Mouse (Mus musculus): ENCODE measurements around the gene Efcab9. TPM values are rescaled to one million over a fixed set of nuclear protein-coding genes. Genes with fewer than 3 reads are reported as not detected.
A peak's percentile ranks its signal among the peaks of the same experiment; 100 is the strongest.

The Efcab9 gene
- polyA plus RNA-seq, 1 experiment from 2014 or later: 0.31 TPM

GRCm38 (mm10) chr11:32568060-32568459 lies 36.2 kb upstream of the Efcab9 start:
- WGBS: 79% methylated on average over 7 of the region's 7 CpGs

GRCm38 (mm10) chr11:32567000-32567855 lies 35.3 kb upstream of the Efcab9 start:
- Histone ChIP-seq H3K4me1 (ENCODE audit: control insufficient read depth, insufficient read depth, low read length) (peaks cover 6% of the 10 kb centered on the region; the same call in 1 of the 2 replicates), H3K4me2 (ENCODE audit: low read depth, low read length) (no peak overlapping the region), H3K36me3 (ENCODE audit: control insufficient read depth, insufficient read depth, low read length) (no peaks in the 10 kb centered on the region), H3K27ac (replicated peaks; ENCODE audit: low read depth, low read length) (no peak overlapping the region), H3K4me3 (ENCODE audit: low read depth, low read length) (no peak overlapping the region), H3K9me3 (ENCODE audit: control insufficient read depth, low read length) (no peaks in the 10 kb centered on the region), H3K27me3 (replicated peaks; ENCODE audit: control insufficient read depth, insufficient read depth, low read length) (no peaks in the 10 kb centered on the region), H3K9ac (ENCODE audit: low read depth, low read length) (no peak overlapping the region)
- no peak for ATAC-seq (ENCODE audit: low read depth)
- no peak for DNase-seq (ENCODE audit: low spot score)
- WGBS: 85% methylated on average over 10 of the region's 10 CpGs

More at GRCm38 (mm10) chr11:32568060-32568459, 36.2 kb upstream of the Efcab9 start:
- DNase-seq (ENCODE audit: low spot score): no peak
- no peaks in the 10 kb centered on the region for H3K36me3 ChIP-seq (ENCODE audit: control insufficient read depth, insufficient read depth, low read length)
- no peaks in the 10 kb centered on the region for H3K9me3 ChIP-seq (ENCODE audit: control insufficient read depth, low read length)
- no peak overlapping the region for H3K4me3 ChIP-seq (ENCODE audit: low read depth, low read length)
- H3K27me3 ChIP-seq (replicated peaks; ENCODE audit: control insufficient read depth, insufficient read depth, low read length): no peaks in the 10 kb centered on the region
- H3K4me2 ChIP-seq (ENCODE audit: low read depth, low read length): no peak overlapping the region
- H3K9ac ChIP-seq (ENCODE audit: low read depth, low read length): no peak overlapping the region
- no peak overlapping the region for H3K27ac ChIP-seq (replicated peaks; ENCODE audit: low read depth, low read length)
- ATAC-seq (ENCODE audit: low read depth): no peak
- peaks cover 6% of the 10 kb centered on the region; the same call in 1 of the 2 replicates for H3K4me1 ChIP-seq (ENCODE audit: control insufficient read depth, insufficient read depth, low read length)

GRCm38 (mm10) chr11:32566184-32566583 lies 34.3 kb upstream of the Efcab9 start:
- Histone ChIP-seq H3K27ac (replicated peaks; ENCODE audit: low read depth, low read length) (no peak overlapping the region), H3K27me3 (replicated peaks; ENCODE audit: control insufficient read depth, insufficient read depth, low read length) (no peaks in the 10 kb centered on the region), H3K36me3 (ENCODE audit: control insufficient read depth, insufficient read depth, low read length) (no peaks in the 10 kb centered on the region), H3K9ac (ENCODE audit: low read depth, low read length) (no peak overlapping the region), H3K9me3 (ENCODE audit: control insufficient read depth, low read length) (no peaks in the 10 kb centered on the region), H3K4me1 (ENCODE audit: control insufficient read depth, insufficient read depth, low read length) (peaks cover 6% of the 10 kb centered on the region; the same call in 1 of the 2 replicates), H3K4me2 (ENCODE audit: low read depth, low read length) (no peak overlapping the region), H3K4me3 (ENCODE audit: low read depth, low read length) (no peak overlapping the region)
- no peak for DNase-seq (ENCODE audit: low spot score)
- ATAC-seq (ENCODE audit: low read depth): no peak
- WGBS: 81% methylated on average over 6 of the region's 6 CpGs

- DNase-seq (ENCODE audit: low spot score): peak; percentile 41
- no peak overlapping the region for H3K4me2 ChIP-seq (ENCODE audit: low read depth, low read length)
- WGBS: 42% methylated on average over 7 of the region's 8 CpGs
- no peaks in the 10 kb centered on the region for H3K36me3 ChIP-seq (ENCODE audit: control insufficient read depth, insufficient read depth, low read length)
- H3K4me3 ChIP-seq (ENCODE audit: low read depth, low read length): no peak overlapping the region
- no peak overlapping the region for H3K27ac ChIP-seq (replicated peaks; ENCODE audit: low read depth, low read length)
- H3K27me3 ChIP-seq (replicated peaks; ENCODE audit: control insufficient read depth, insufficient read depth, low read length): no peaks in the 10 kb centered on the region
- no peak for ATAC-seq (ENCODE audit: low read depth)
- no peak overlapping the region for H3K9ac ChIP-seq (ENCODE audit: low read depth, low read length)
- peaks cover 6% of the 10 kb centered on the region; the same call in 1 of the 2 replicates for H3K4me1 ChIP-seq (ENCODE audit: control insufficient read depth, insufficient read depth, low read length)
- H3K9me3 ChIP-seq (ENCODE audit: control insufficient read depth, low read length): no peaks in the 10 kb centered on the region
Measured at GRCm38 (mm10) chr11:32565088-32565487, 33.2 kb upstream of the Efcab9 start.

- 43% methylated on average over 4 of the region's 4 CpGs for WGBS
- Histone ChIP-seq H3K36me3 (ENCODE audit: control insufficient read depth, insufficient read depth, low read length) (no peaks in the 10 kb centered on the region), H3K4me3 (ENCODE audit: low read depth, low read length) (no peak overlapping the region), H3K9ac (ENCODE audit: low read depth, low read length) (no peak overlapping the region), H3K27me3 (replicated peaks; ENCODE audit: control insufficient read depth, insufficient read depth, low read length) (no peaks in the 10 kb centered on the region), H3K9me3 (ENCODE audit: control insufficient read depth, low read length) (no peaks in the 10 kb centered on the region), H3K4me1 (ENCODE audit: control insufficient read depth, insufficient read depth, low read length) (peaks cover 6% of the 10 kb centered on the region; the same call in 1 of the 2 replicates), H3K4me2 (ENCODE audit: low read depth, low read length) (no peak overlapping the region), H3K27ac (replicated peaks; ENCODE audit: low read depth, low read length) (no peak overlapping the region)
- no peak for ATAC-seq (ENCODE audit: low read depth)
- DNase-seq (ENCODE audit: low spot score): no peak
Measured at GRCm38 (mm10) chr11:32564629-32565028, 32.7 kb upstream of the Efcab9 start.

- Histone ChIP-seq H3K9ac (ENCODE audit: low read depth, low read length) (no peak overlapping the region), H3K4me3 (ENCODE audit: low read depth, low read length) (no peak overlapping the region), H3K27me3 (replicated peaks; ENCODE audit: control insufficient read depth, insufficient read depth, low read length) (no peaks in the 10 kb centered on the region), H3K27ac (replicated peaks; ENCODE audit: low read depth, low read length) (no peak overlapping the region), H3K4me1 (ENCODE audit: control insufficient read depth, insufficient read depth, low read length) (peaks cover 6% of the 10 kb centered on the region; the same call in 1 of the 2 replicates), H3K4me2 (ENCODE audit: low read depth, low read length) (no peak overlapping the region), H3K9me3 (ENCODE audit: control insufficient read depth, low read length) (no peaks in the 10 kb centered on the region), H3K36me3 (ENCODE audit: control insufficient read depth, insufficient read depth, low read length) (no peaks in the 10 kb centered on the region)
- ATAC-seq (ENCODE audit: low read depth): no peak
- no peak for DNase-seq (ENCODE audit: low spot score)
- 63% methylated on average over 3 of the region's 3 CpGs for WGBS
Measured at GRCm38 (mm10) chr11:32563660-32564059, 31.8 kb upstream of the Efcab9 start.

- DNase-seq (ENCODE audit: low spot score) (no peak), ATAC-seq (ENCODE audit: low read depth) (no peak)
- no peak overlapping the region for H3K9ac ChIP-seq (ENCODE audit: low read depth, low read length)
- no peaks in the 10 kb centered on the region for H3K9me3 ChIP-seq (ENCODE audit: control insufficient read depth, low read length)
- H3K36me3 ChIP-seq (ENCODE audit: control insufficient read depth, insufficient read depth, low read length): no peaks in the 10 kb centered on the region
- no peak overlapping the region for H3K4me3 ChIP-seq (ENCODE audit: low read depth, low read length)
- no peaks in the 10 kb centered on the region for H3K27me3 ChIP-seq (replicated peaks; ENCODE audit: control insufficient read depth, insufficient read depth, low read length)
- no peak overlapping the region for H3K4me2 ChIP-seq (ENCODE audit: low read depth, low read length)
- 64% methylated on average over 5 of the region's 5 CpGs for WGBS
- peaks cover 4% of the 10 kb centered on the region; the same call in 1 of the 2 replicates for H3K4me1 ChIP-seq (ENCODE audit: control insufficient read depth, insufficient read depth, low read length)
- H3K27ac ChIP-seq (replicated peaks; ENCODE audit: low read depth, low read length): no peak overlapping the region
Measured at GRCm38 (mm10) chr11:32562706-32563105, 30.8 kb upstream of the Efcab9 start.

- 67% methylated on average over 10 of the region's 10 CpGs for WGBS
- DNase-seq (ENCODE audit: low spot score): no peak
- Histone ChIP-seq H3K9ac (ENCODE audit: low read depth, low read length) (no peak overlapping the region), H3K27ac (replicated peaks; ENCODE audit: low read depth, low read length) (no peak overlapping the region), H3K9me3 (ENCODE audit: control insufficient read depth, low read length) (no peaks in the 10 kb centered on the region), H3K4me1 (ENCODE audit: control insufficient read depth, insufficient read depth, low read length) (peaks cover 4% of the 10 kb centered on the region; the same call in 1 of the 2 replicates), H3K4me2 (ENCODE audit: low read depth, low read length) (no peak overlapping the region), H3K36me3 (ENCODE audit: control insufficient read depth, insufficient read depth, low read length) (no peaks in the 10 kb centered on the region), H3K4me3 (ENCODE audit: low read depth, low read length) (no peak overlapping the region), H3K27me3 (replicated peaks; ENCODE audit: control insufficient read depth, insufficient read depth, low read length) (no peaks in the 10 kb centered on the region)
- ATAC-seq (ENCODE audit: low read depth): no peak
Measured at GRCm38 (mm10) chr11:32561465-32562355, 29.8 kb upstream of the Efcab9 start.
